Mouse (Mus musculus) left cerebral cortex, postnatal 36 days (tissue): ENCODE measurements around the gene Sephs2. TPM values are rescaled to one million over a fixed set of nuclear protein-coding genes. Genes with fewer than 3 reads are reported as not detected.
A peak's percentile ranks its signal among the peaks of the same experiment; 100 is the strongest.
"Not testable (repeated sequence)": the region's sequence is repeated elsewhere in the genome, so short reads cannot be mapped to it uniquely, and the experiment has no call there.

Source experiments
- DNase-seq, 2 experiments: peaks; one replicate each; pipeline ENCODE4 v3.0.0; 2021 to 2022; ENCODE audit warnings: low spot score in 2 of 2, mixed read lengths in 1 of 2
- intact Hi-C: fragments of 180-260 bp; cut with DNase I; formaldehyde crosslinking; loops from one replicate; pipeline ENCODE4 v1.15.1; 2025
- total RNA-seq, 2 experiments: library from RNA; stranded (reverse); gene quantifications; 2 replicates each; pipeline ENCODE4 v1.2.3; 2021

Sephs2 gene
- total RNA-seq, 2 experiments from 2014 or later, result 38.4 to 43.1 TPM

GRCm38 (mm10) chr7:127273118-127273923 lies 534 bp downstream of the Sephs2 start:
- intact Hi-C loops, result no loop called here
- peak in 1 of 2 experiments; percentile 23 for DNase-seq

DNA sequence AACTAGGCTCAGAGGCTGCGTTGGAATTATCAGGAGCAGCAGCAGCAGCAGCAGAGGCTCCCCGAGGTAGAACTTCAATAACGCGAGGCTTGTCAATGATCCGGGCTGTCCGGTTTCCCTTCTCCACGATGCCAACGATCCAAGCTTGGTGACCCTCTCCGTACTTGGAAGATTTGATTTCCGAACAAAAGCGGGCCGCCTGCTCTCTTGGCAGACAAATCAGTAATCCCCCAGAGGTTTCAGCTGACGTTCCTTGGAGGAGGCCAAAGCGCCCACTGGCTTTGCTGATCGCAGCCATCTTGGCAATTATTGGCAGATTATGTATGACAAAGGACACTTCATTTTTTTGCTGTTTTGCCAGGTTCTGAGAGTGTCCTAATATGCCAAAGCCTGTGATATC lies 1.3 kb downstream of the Sephs2 start:
- DNase-seq, result no peak
- intact Hi-C loops, result no loop called here

DNA sequence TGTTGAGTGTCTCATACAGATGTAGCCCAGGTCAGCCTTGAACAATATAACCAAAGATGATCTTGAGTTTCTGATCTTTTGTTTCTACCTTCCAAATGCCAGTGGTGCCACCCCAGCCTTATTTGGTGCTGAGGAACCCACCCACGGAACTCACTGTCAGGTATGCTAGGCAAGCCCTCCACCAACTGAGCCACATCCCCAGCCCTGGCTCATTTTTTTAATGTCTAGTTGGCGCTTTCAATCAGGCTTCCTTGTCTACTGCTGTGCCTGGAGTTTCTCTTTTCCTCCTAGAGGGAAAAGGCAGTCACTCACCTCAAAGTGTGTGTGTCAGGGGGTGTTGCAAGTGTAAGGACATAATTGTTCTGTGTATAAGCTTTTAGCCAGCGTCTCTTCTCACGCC lies 2.8 kb downstream of the Sephs2 start:
- intact Hi-C loops, result no loop called here
- DNase-seq, result no peak

GRCm38 (mm10) chr7:127270666-127271065 lies 3.2 kb downstream of the Sephs2 start:
- intact Hi-C loops, result no loop called here
- DNase-seq, result no peak

DNA sequence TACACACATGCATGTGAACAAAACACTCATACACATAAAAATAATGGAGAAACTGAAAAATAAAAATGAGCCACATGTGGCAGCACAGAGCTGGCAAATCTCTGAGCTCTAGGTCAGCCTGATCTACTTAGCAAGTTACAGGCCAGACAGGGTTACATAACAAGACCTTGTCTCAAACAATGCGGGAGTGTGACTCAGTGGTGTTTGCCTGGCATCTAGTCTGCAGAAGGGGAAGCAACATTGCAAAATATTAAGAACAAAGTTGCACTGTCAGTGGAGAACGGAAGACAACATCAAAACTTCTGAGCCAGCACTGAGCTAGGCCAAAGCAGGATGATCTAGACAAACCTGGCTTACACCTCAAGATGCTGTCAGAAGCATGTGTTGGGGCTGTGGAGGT lies 3.6 kb downstream of the Sephs2 start:
- intact Hi-C loops, result no loop called here

DNA sequence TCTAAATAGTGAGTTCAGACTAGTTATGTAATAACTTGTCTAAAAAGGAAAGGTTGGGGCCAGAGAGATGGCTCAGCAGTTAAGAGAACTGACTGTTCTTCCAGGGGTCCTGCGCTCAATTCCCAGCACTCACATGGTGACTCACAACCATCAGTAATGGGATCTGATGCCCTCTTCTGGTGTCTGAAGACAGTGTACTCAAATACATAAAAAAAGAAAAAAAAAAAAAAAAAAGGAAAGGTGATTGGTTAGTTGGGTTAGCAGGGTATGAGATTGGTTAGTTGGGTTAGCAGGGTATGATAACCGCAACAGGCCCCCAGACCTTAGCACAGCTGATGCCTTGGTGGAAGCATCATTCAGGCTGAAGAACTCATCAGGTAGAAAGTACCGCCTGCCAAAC lies 10.3 kb downstream of the Sephs2 start:
- DNase-seq, result no peak
- intact Hi-C loops, result loop anchor here (5.0 kb wide), 1 partner anchor 84 kb away; the partner anchor contains the start of gene Zfp768

More for the DNA sequence above, 3.6 kb downstream of the Sephs2 start:
- DNase-seq, result no peak

- DNase-seq, result no peak
- intact Hi-C loops, result loop anchor here (5.0 kb wide), 1 partner anchor 85 kb away; the partner anchor contains the start of gene Zfp768
Observed at GRCm38 (mm10) chr7:127262218-127262961, 11.5 kb downstream of the Sephs2 start.

GRCm38 (mm10) chr7:127260309-127261111 lies 13.3 kb downstream of the Sephs2 start, which contains the start of gene Dctpp1:
Gene Dctpp1 (minus strand): TSS chr7:127260709.
- peak; percentile 97 to 98 for DNase-seq
- intact Hi-C loops, result loop anchor here (5.0 kb wide), 1 partner anchor 87 kb away; the partner anchor contains the start of gene Zfp768

- intact Hi-C loops, result no loop called here
- peak in 1 of 2 experiments; percentile 46 for DNase-seq
Observed at GRCm38 (mm10) chr7:127259186-127259905, 14.5 kb downstream of the Sephs2 start.

DNA sequence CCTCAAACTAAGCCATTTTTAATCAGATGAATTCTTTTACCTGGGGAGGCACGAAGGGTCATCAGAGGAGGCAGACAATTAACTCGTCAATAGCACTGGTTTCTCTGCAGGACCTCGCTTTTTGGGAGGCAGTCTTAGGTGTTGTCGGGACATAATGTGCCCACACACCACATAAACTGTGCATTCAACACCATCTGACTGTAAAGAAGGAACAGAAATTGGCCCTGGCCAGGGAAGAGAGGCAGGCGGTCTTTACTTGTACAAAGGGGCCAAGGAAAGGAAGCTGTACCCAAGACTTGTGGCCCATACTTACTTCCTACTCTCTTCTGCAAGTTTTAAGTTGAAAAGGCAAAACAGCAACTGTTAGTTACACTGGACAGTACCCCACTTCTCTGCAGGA lies 17.3 kb downstream of the Sephs2 start:
- no peak for DNase-seq
- intact Hi-C loops, result no loop called here

DNA sequence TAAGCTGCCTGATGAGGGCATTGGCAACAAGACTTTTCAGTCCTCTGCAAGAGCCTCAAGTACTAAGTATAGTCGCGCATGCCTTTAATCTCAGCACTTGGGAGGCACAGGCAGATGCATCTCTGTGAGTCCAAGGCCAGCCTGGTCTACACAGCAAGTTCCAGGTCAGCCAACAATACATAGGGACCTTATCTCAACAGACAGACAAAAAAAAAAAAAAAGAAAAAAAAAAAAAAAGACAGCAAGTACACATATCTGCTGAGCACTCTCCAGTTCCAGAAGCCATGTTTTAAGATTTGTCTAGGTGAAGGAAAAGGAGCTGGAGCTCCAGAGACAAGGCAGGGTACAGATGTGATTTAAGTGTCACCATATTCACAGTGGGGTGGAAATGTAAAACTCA lies 17.9 kb downstream of the Sephs2 start:
- intact Hi-C loops, result no loop called here
- DNase-seq, result no peak

GRCm38 (mm10) chr7:127255008-127255407 lies 18.8 kb downstream of the Sephs2 start:
- no peak for DNase-seq
- intact Hi-C loops, result no loop called here

- intact Hi-C loops, result no loop called here
- peak; percentile 94 to 97 for DNase-seq
Observed at GRCm38 (mm10) chr7:127253821-127254769, 19.8 kb downstream of the Sephs2 start.

- intact Hi-C loops, result no loop called here
- no peak for DNase-seq
Observed at GRCm38 (mm10) chr7:127253341-127253740, 20.5 kb downstream of the Sephs2 start.

DNA sequence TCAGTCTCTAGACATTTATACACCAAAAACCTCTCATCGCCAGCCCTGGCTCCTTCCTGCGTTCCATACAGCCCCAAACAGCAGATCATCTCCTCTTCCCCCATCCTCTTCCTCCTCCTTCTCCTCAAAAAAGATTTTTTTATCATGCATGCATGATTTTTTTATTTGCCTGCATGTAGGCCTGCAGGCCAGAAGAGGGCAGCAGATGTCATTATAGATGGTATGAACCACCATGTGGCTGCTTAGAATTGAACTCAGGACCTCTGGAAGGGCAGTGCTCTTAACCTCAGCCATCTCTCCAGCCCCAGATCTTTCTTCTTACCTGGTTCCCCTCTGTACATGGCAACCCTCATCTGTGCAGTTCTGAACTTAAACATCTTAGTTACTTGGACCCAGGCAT lies 21.4 kb downstream of the Sephs2 start:
- intact Hi-C loops, result no loop called here
- no peak for DNase-seq

GRCm38 (mm10) chr7:127250511-127250910 lies 23.3 kb downstream of the Sephs2 start:
- DNase-seq, intact Hi-C loops: not testable (repeated sequence)

GRCm38 (mm10) chr7:127244658-127245510 lies 29.0 kb downstream of the Sephs2 start:
- intact Hi-C loops, result no loop called here
- peak in 1 of 2 experiments; percentile 23 for DNase-seq
